Mouse (Mus musculus) gonadal fat pad, adult 2 months (tissue): ENCODE results near the gene Kirrel2. TPM values are rescaled to one million over a fixed set of nuclear protein-coding genes. Genes with fewer than 3 reads are reported as not detected.
"Not testable (repeated sequence)": the region's sequence is repeated elsewhere in the genome, so short reads cannot be mapped to it uniquely, and the experiment has no call there.

Experiments
- DNase-seq: peaks from one replicate; pipeline ENCODE4 v3.0.0-alpha.2; 2012; ENCODE audit warnings: low read depth
- polyA plus RNA-seq: library from polyadenylated mRNA; depleted of rRNA; stranded (reverse); fragments of >200 nt; gene quantifications from 2 replicates; pipeline ENCODE4 v1.2.3, GENCODE M21; 2012; rRNA removed

The Kirrel2 gene
- polyA plus RNA-seq = not detected in 2 replicates

DNA sequence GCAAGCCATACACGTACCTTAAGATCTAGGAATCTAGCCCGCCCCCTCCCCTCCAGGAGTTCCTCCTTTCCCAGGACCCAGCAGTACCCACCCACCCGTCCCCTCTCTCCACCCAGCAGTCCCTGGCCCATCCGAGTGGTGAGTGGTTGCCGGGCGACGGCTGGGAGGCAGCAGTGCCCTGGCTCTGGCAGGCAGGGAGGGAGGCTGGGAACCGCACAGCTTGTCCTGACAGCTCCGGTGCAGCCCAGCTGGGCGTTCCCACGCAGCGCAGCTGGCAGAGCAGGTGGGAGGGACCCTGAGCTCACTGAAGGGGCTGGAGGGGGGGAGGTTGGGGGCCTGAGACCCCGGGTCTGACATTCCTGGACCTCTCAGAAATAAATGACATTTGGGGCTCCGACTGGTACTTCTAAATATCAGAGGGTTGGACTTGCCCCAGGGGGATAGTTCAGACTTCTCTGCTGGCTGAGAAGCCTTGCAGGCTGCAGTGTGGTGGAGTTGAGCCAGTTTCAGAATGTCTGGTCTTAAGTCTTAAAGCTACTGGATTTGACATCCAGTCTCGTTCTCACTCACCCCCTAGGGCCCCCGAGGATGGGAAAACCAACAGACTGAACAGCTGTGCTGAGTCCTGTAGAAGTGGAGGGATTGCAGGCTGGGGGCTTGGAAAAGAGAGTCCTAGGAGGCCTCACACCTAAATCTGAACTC, at the start of gene Kirrel2, which contains the start of gene Nphs1:
Gene Kirrel2 (minus strand): TSS at position 62 of the 702 bp plus-strand sequence.
Gene Nphs1 (plus strand): TSS at position 687 of the 702 bp plus-strand sequence.
- no peak for DNase-seq

DNA sequence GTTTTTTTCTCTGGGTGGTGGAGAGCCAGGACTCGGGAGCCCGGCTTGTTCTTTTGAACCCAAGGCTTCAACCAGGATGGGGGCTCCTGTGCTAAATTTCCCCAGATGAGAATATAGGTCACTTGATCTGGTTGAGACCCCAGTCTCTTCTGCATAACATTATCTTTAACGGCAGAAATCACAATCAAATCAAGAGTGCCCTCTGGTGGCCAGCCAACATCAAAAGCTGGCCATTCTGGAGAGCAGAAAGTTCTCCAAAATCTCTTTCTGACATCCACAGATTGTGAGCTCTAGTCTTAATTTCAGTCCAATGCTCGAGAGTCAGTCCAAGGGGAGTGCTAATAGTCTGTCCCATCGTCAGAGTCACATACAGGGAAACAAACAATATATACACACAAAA, 43.7 kb upstream of the Kirrel2 start:
- DNase-seq = not testable (repeated sequence)

DNA sequence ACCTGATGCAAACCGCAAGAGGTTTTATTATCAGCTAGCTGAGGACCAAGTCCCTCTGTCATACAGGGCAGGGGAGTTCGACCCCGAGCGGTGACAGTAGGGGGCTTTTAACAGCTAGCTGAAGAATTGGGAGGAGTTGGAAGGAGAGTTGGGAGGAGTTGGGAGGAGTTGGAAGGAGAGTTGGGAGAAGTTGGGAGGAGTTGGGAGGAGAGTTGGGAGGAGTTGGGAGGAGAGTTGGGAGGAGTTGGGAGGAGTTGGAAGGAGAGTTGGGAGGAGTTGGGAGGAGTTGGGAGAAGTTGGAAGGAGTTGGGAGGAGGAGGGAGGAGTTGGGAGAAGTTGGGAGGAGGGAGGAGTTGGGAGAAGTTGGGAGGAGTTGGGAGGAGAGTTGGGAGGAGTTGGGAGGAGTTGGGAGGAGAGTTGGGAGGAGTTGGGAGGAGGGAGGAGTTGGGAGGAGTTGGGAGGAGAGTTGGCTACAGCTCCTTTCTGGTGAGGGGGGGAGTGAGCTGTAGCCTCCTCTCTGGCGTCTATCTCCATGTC, 38.1 kb upstream of the Kirrel2 start:
- not testable (repeated sequence) for DNase-seq

DNA sequence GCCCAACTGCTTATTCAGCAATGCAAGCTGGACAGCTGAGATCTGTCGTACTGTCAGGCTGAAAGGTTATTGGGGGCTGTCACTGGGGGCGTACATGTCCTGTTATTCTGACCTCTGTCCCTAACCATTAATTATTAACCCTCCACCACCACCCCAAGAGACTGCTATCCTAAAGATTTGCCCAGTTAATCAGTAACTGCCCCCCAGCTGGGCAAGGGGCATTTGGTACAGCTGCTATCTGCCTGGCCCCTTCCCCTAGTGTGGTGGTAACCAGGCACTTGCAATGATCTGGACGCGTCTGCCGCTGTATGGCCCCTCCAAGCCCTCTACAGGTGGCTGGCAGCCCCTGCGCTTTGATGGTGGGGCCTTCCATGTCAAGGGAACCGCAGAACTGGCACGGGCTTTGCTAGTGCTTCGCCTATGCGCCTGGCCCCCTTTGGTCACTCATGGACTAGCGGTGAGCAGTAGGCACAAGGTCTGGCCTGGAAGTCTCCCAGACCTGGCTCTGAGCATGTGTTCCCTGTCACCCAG, 36.0 kb upstream of the Kirrel2 start, which contains the start of gene Prodh2:
Gene Prodh2 (plus strand): TSS at position 222 of the 531 bp plus-strand sequence.
- DNase-seq = no peak

DNA sequence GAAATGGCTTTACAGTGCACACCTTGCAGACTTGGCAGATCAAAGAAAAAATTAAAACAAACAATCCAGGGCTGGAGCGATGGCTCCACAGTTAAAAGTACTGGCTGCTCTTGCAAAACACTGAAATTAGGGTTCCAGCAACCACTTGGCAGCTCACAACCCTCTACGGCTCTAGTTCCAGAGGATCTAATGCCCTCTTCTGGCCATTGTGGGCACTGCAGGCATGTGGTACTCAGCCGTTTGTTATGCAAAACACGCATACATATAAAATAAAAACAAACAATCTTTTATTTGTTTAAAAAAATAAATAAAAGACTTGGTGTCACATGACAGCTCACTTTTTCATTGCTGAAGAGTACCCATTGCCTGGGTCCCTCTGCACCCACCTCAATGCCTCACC, 35.3 kb upstream of the Kirrel2 start:
- no peak for DNase-seq

DNA sequence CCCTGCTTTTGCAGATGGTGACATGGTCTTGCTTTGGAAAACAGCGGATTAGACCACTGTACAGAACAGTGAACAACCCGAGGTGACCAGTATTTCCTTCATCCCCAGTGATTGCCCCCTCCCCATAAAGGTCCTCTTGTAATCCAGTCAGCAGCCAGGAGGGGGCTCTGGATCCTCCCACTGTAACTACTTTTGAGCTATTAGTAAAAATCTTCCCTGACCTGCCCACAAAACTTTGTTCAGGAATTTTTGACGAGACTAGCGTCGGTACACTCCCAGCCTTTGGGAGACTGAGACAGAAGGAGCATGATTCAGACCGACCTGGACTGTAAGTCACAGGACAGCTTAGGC, 33.4 kb upstream of the Kirrel2 start:
- no peak for DNase-seq

DNA sequence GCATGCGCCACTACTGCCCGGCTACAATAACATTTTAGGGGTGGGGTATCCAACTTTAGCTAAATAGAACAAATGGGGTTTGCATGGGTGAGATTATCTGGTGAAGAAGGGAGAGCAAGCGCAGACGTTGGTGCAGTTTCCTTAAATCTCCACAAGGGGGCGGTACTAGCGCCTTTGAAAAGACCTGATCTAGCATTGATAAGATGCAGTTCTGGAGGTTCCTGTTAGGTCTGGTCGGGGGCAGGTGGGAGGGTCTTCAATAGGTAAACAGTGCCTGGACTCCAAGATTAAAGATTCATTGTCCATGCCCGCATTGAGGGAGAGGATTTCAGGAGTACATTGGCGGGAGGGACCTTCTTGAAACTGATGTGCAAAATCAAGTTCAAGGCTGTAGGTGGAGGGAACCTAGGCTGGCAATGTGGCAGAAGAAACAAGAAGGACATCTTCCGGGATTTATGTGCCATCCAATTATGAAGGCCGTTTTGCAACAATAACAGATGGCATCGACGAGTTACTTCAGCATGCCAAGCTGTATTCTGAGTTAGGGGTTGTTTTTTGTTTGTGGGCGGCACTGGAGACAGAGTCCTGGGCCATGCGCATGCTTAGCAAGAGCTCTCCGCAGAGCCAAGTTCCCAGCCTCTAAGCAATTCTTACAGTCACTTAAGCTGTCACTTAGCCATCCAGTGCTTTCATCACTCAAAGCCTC, 32.9 kb upstream of the Kirrel2 start:
- DNase-seq = no peak

DNA sequence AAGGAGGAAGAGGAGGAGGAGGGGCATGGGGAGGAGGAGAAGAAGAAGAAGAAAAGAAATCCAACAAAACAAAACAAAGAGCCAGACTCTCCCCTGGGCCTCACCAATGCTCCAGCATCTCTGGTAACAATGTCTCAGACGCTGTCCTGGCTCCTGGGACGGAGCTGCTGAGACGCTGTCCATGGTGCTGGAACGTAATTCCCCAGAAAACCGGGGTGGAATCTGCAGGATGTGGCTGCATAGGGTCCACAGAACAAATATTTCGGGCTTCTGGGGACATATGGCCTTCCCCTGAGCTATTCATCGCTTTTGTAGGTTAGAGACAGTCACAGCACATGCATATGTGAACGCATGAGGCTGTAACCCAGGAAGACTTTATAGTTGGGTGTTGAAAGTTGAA, 26.8 kb upstream of the Kirrel2 start:
- no peak for DNase-seq

DNA sequence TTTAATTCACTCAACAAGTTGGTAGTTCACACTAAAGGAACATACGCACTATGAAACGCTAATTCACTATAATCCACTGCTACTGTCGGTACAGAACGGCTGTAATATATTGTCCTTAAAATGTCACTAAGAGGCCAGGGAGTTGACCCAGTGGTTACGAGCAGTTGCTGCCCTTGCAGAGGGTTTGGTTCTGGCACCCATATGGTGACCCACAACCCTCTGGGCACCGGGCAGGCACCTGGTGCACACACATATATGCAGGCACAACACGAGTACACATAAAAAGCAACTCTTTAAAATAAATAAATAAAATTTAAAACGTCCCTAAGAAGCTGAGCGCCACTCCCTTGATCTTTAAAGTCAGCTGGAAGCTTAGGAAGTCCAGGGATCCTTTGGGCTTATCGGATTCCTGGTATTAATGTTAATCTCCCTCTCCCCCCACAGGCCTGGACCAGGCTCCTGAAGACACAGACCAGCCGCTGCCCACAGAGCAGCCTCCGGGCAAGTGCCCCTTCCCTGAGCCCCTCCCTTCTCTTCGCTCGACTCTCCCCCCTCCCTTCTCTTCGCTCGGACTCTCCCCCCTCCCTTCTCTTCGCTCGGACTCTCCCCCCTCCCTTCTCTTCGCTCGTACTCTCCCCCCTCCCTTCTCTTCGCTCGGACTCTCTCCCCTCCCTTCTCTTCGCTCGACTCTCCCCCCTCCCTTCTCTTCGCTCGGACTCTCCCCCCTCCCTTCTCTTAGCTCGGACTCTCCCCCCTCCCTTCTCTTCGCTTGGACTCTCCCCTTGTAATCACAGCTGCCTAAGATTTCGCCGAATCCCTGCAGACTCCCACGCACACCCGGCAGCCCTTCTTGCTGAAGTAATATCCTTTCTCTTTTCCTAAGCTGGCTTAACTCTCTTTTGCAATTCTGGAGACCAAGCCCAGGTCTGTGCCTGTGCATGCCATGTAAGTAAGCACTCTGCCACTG, 20.2 kb upstream of the Kirrel2 start:
- DNase-seq = peak; percentile 44

DNA sequence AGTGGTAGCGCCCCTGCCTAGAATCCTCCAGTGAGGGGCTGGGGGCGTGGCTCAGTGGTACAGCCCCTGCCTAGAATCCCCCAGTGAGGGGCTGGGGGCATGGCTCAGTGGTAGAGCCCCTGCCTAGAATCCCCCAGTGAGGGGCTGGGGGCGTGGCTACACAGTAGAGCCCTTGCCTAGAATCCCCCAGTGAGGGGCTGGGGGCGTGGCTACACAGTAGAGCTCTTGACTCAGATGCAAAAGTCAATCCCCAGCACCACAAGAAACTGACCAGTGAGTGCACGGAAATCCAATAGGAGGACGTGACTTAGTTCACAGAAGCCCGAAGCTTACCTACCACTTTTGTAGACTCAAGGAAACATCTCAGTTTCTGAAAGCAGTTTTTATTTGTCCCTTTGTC, 18.6 kb upstream of the Kirrel2 start:
- not testable (repeated sequence) for DNase-seq

DNA sequence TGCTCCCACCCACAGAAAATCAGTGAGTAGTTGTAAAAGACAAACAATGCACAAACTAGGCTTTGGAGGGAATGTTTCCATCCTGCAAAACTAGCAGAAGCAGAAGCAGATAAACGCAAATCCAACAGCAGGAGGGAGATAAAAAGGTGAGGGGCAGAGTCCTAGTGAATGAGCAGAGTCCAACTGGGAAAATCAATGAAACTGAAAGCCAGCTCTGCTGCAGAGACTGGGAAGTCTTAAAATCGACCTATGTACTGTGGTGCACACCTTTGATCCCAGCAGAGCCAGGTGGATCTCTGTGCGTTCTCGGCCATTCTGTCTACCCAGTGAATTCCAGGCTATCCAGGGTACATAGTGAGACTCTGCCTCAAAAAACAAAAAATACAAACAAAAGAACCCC, 17.5 kb upstream of the Kirrel2 start:
- no peak for DNase-seq

DNA sequence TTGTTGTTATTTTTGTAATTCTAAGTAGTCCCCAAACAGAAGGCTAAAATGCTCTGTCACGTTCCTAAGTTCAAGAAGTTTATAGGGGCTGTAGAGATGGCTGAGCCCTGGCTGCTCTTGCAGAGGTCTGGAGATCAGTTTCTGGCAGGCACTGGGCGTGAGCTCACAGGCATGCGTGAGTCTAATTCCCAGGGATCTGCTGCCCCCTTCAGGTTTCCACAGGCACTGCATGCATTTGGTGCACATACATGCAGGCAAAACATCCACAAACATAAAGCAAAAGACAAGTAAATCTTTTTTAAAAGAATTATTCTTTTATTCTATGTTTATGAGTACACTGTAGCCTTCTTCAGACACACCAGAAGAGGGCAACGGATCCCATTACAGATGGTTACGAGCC, 14.9 kb upstream of the Kirrel2 start:
- DNase-seq = no peak

DNA sequence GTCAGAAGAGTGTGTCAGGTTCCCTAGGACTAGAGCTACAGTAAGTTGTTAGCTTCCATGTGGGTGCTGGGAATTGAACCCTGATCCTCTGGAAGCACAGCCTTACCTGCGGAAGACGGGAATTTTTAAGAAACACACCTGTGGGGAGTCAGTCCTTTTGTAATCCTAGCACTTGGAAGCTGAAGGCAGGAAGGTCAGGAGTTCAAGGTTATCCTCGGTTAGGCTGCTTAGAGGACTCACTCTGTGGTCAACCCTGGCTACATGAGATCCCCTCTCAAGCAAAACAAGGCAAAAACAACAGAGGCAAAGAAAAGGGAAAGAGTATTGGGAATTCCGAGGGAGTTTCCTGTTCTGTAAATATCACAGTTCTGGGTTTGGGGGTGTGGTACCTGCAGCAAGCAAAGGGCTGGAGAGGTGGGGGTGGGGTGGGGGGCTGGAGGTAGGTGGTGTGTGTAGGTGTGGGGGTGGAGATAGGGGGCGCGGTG, 7.4 kb upstream of the Kirrel2 start:
- no peak for DNase-seq

DNA sequence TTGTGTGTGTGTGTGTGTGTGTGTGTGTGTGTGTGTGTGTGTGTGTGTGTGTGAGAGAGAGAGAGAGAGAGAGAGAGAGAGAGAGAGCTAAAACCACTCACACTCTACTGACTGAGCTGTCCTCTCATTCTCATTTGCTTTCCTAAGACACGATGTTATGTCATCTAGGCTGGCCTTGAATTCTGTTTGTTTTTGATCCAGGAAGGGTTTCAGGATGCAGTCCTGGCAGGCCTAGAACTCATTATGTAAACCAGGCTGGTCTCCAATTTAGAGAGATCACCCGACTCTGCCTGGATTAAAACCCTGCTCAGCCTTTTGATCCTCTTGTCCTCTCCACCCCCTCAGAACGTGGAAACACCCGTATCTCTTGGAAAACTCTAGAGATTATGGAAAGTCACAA, 6.5 kb upstream of the Kirrel2 start:
- DNase-seq = no peak

DNA sequence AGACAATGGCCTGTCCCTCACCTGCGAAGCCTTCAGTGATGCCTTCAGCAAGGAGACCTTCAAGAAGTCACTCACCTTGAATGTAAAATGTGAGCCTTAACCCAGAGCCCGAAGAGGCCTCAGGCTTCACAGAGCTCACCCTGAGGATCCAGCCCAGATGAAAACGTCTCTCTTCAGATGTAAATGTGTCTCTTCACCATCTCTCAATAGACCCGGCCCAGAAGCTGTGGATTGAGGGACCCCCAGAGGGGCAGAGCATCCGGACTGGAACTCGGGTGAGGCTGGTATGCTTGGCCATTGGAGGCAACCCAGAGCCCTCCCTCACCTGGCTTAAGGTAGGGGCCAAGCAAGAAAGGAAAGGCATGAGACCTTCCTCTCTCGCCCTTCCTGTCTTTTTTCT, 6.1 kb upstream of the Kirrel2 start:
- no peak for DNase-seq

DNA sequence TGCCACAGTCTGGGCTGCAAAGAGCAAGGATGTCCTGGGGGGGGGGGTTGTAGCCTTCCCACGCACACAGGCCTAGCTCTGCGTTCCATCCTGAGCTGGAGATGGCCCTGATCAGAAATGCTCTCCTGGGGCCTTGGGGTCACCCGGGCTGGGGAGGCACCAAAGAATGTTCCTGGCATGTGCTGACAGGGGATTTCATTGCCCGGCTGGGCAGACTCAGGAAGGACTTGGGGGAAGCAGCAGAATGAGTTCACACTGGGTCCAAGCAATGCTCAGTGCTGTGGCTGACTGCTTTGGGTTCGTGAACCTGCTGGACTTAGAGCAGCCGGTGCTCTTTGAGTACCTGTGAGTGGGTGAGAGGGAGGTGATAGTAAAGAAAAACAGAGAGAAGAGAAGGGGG, 2.0 kb upstream of the Kirrel2 start:
- no peak for DNase-seq

DNA sequence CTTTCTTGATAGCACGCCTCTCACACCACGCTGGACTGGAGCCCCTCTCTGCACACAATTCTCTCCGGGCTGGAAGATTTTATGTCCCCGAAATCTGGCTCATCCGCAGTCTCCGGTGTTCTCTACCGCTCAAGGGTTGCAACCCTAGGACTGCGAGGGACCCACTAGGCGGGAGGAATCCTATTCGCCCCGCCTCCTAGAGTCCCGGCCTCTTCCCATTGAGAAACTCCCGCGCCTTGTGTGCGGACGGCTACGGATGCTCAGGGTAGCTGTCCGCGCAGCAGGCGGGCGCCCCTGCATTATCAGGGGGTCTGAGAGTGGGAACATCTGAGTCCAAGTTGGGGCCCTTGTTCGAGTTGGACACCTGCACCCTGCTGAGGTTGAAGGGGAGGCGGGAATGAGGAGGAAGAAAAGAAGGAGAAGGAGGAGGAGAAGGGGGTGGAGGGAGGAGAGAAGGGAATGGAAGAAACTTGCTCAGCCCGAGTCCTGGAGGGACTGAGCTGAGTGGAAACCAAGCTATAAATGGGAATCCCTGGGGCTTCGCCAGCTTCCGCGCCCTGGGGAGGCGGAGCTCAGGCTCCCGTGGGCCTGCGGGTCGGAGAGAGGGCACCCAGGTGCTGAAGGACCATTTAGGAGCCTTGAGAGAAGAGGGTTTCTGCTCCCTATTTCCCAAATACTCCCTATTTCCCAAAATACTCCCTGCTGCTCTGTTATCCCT, 420 bp downstream of the Kirrel2 start:
- no peak for DNase-seq

DNA sequence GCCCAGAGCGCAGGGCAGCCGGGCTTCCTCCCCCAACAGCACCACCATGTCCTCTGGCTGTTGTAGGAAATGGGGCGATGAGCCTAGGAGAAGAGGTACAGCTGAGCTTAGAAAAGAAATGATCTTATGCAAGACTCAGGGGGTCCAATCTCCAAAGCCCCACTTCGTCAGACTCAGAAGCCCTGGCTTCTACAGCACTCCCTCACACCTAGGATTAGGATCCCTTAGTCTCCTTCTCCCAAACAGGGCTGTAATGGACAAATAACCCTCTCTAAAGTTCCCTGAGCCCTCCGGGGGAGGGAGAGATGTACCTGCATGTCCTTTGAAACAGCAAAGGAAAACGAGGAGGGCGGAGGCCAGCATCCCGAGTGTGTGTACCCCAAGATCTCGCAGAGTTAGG, 1.0 kb downstream of the Kirrel2 start:
- no peak for DNase-seq

DNA sequence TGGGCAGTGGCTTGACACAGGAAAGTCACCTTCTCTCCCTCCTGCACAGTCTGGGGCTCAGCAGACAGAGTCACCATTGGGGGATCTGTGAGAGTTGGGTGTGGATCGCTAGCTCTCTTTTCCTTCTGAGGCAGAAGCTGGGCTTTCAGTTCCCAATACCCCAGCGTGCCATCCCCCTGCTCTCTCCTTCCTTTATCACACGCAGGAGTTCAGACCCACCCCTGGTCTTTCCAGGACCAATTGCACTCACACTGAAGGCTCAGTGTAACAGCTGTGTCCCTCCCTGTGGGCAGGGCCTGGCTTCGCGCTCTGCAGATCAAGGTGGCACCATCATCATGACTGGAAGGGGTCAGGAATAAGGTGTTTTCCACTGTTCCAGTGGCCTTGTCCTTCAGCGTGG, 3.2 kb downstream of the Kirrel2 start:
- DNase-seq = no peak

DNA sequence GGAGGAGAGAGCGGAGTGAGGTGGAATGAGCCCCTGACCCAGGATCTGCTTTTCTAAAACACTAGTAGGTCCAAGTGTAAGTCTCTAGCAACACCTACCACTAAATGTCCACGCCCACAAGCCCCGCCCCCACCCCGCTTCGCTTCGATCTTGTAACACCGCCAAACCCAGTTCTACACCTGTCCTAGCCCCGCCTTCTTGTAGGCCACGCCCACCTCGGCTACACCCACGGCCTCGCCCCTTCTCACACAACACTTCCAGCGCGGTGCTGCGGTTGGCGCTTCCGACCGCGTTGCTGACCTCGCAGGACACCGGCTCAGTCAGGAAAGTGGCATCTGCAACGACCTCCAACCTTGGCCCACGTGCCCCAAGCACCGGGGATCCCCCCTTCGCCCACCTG, 3.7 kb downstream of the Kirrel2 start:
- no peak for DNase-seq

DNA sequence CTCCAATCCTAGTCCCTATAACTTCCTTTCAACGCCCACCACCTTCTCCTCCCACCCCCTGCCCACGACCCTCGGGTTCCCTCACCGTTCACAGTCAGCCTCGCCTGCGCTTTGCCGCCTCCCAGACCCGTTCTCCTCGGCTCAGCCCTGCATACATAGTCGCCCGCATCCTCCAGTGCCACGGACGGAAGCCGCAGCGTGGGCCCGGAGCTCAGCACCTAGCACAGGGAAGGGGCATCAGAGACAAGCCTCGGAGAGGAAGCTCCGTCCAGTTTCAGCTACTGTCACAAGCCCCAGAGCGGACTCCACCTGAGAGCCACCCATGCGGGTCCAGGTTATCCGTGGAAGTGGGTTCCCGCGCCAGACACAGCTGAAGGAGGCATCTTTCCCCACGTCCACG, 4.2 kb downstream of the Kirrel2 start:
- no peak for DNase-seq
